Mouse (Mus musculus) granulocyte monocyte progenitor cell, adult 5-6 weeks (primary cell): ENCODE results near the gene Sik2. TPM values are rescaled to one million over a fixed set of nuclear protein-coding genes. Genes with fewer than 3 reads are reported as not detected.

Source experiments
- ATAC-seq: replicated peaks from 2 replicates; pipeline ENCODE4 v1.8.0; 2016; ENCODE audit warnings: mild to moderate bottlenecking, moderate TSS enrichment, inconsistent platforms; ENCODE audit not compliant: poor library complexity, severe bottlenecking
- total RNA-seq, 2 experiments: library from RNA; stranded (forward) in 1 of 2; stranded (reverse) in 1 of 2; fragments of 200-712, 200-1000 nt in 1 of 2; fragments of >200 nt in 1 of 2; fragmentation: Nextera tagmentation in 1 of 2; gene quantifications; 2 replicates each; pipeline ENCODE4 v1.2.3; 2014 to 2017

Sik2 gene
- total RNA-seq (2014; fragmentation: Nextera tagmentation) (42.5 and 55.4 TPM in 2 replicates), total RNA-seq (2017) (15.5 and 17.5 TPM in 2 replicates)

- peak; percentile 91 for ATAC-seq
Measured at GRCm38 (mm10) chr9:51008841-51009655, at the start of gene Sik2. Sik2 (minus strand) TSS chr9:51009073.

GRCm38 (mm10) chr9:51056360-51057324 lies 47.8 kb upstream of the Sik2 start:
- ATAC-seq, result no peak

GRCm38 (mm10) chr9:51052180-51052579 lies 43.3 kb upstream of the Sik2 start:
- ATAC-seq, result peak; percentile 50

GRCm38 (mm10) chr9:51042136-51042535 lies 33.3 kb upstream of the Sik2 start:
- no peak for ATAC-seq

GRCm38 (mm10) chr9:51041491-51041980 lies 32.7 kb upstream of the Sik2 start:
- no peak for ATAC-seq

GRCm38 (mm10) chr9:51032785-51033529 lies 24.1 kb upstream of the Sik2 start:
- 0 out of 2 replicates have a peak, but pooled peaks have one; percentile 8 for ATAC-seq

GRCm38 (mm10) chr9:51032291-51032690 lies 23.4 kb upstream of the Sik2 start:
- ATAC-seq, result peak; percentile 84

GRCm38 (mm10) chr9:51031603-51032002 lies 22.7 kb upstream of the Sik2 start:
- ATAC-seq, result no peak

GRCm38 (mm10) chr9:51030147-51030546 lies 21.3 kb upstream of the Sik2 start:
- ATAC-seq, result peak; percentile 91

GRCm38 (mm10) chr9:51026952-51027351 lies 18.1 kb upstream of the Sik2 start:
- no peak for ATAC-seq

- peak; percentile 83 for ATAC-seq
Measured at GRCm38 (mm10) chr9:51021123-51021795, 12.4 kb upstream of the Sik2 start.

GRCm38 (mm10) chr9:51020351-51020750 lies 11.5 kb upstream of the Sik2 start:
- peak; percentile 69 for ATAC-seq

- ATAC-seq, result no peak
Measured at GRCm38 (mm10) chr9:51019670-51020069, 10.8 kb upstream of the Sik2 start.

GRCm38 (mm10) chr9:51015732-51016131 lies 6.9 kb upstream of the Sik2 start:
- no peak for ATAC-seq

GRCm38 (mm10) chr9:51013644-51014043 lies 4.8 kb upstream of the Sik2 start:
- no peak for ATAC-seq

- no peak for ATAC-seq
Measured at GRCm38 (mm10) chr9:51009656-51009950, 730 bp upstream of the Sik2 start.

- ATAC-seq, result peak; percentile 26
Measured at GRCm38 (mm10) chr9:51008068-51008840, 619 bp downstream of the Sik2 start.

GRCm38 (mm10) chr9:51007726-51008067 lies 1.2 kb downstream of the Sik2 start:
- no peak for ATAC-seq

- ATAC-seq, result peak; percentile 21; the same call in 1 of the 2 replicates
Measured at GRCm38 (mm10) chr9:51006846-51007245, 2.0 kb downstream of the Sik2 start.
